Mouse (Mus musculus): ENCODE data around the gene Klf12.

Gene Klf12

DNA sequence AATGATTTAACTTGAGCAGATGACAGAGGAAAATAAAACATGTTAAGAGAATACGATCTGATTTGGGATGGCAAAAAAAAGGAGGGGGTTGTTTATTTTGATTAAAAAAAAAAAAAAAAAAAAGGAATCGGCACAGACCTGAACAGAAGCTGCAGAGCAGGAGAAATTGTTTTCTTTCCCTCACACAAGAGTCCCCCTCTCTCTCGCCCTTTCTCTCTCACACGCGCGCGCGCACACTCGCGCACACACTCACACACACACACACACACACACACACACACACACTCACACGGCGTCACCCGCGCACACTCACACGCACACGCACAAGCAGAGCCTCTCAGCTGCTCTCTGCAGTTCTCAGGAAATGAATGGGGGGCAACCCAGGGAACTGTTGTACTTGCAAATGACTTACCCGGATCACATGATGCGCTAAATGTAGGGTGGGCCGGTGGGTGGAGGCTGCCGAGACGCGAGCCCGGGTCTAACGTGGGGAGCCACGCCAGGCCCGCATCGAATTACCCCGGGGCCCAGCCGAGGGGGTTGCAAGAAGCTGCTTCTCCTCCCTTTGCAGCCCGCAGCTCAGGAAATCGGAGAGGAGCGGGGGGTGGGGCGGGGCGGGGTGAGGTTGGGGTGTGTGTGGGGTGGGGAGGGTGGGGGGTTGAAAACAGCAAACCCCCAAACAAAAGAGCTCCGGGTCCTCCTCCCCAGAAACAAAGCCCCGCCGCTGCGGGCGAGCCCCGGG is at the start of gene Klf12:
Klf12 (minus strand) TSS at position 561 of the 742 bp plus-strand sequence.
- in situ Hi-C loops (cut with MboI; ENCODE audit: unreplicated experiment in 2 of 2) = loop anchor here in 1 of 2 experiments (5.0 kb wide), 1 partner anchor 72 kb away; no protein-coding TSS in a partner anchor

DNA sequence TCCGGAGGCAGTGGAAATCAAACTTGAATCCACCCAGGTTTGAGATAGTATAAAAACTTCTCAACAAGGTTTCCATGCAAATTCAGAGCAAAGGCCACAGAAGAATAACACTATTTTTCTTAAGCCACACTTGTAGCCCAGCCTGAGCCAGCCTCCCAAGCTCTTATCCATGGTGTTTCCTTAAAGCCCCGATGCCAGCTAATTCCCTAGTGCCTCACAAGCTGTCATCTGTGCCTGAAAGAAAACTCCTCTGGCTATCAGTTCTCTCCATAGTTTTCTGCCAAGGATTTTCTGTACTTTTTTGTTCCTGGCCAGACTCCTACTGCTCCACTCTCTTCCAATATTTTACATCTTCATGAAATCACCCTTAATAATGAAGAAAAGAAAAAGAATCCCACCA is 48.9 kb upstream of the Klf12 start:
- in situ Hi-C loops (cut with MboI; ENCODE audit: unreplicated experiment in 2 of 2) = no loop called here

DNA sequence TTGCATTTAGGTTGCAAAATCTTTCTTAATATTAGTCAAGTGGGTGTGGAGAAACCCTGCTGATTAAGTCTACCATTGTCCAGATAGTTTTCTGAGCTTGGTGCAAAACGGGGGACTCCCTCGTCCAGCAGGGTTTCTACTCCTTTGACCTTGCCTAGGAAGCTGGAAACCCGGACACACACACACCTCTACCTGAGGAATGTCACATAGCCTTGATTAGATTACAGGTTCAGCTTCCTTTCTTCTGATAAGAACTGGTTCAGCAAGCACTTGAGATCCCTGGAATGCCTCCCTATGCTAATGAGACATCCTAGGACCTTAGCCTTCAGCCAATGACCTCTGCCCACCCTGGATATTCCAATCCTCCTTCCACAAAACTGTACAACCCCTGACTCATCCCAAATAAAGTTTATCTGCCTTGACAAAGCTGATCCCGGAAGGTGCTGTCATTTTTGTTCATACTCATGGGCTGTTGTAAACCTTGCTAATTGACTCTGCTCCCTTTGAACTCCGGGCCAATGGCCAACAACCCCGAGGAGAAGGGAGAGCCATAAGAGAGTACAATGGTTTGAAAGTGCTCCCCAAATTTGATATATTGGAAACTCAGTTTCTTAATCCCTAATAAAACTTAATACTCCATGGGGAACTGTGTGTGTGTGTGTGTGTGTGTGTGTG is 44.3 kb upstream of the Klf12 start:
- in situ Hi-C loops (cut with MboI; ENCODE audit: unreplicated experiment in 2 of 2) = no loop called here

DNA sequence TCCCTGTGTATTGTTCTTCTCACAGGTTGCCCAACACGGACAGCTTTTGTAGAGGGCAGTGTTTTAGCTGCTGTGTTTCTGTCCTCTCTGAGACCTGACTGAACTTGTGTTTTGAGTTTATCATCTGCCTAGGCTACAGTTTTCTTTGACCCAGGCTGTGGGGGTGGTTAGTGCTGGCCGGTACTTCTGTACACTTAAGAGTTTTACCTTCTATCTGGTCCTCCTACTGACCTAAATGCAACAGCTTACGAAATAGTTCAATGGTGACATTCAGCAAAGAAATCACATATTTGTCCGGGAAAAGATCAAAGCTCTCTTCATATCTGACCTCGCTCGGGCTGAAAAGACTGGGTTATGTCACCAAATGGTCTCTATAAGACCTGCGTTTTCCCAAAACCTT is 39.8 kb upstream of the Klf12 start:
- in situ Hi-C loops (cut with MboI; ENCODE audit: unreplicated experiment in 2 of 2) = no loop called here

DNA sequence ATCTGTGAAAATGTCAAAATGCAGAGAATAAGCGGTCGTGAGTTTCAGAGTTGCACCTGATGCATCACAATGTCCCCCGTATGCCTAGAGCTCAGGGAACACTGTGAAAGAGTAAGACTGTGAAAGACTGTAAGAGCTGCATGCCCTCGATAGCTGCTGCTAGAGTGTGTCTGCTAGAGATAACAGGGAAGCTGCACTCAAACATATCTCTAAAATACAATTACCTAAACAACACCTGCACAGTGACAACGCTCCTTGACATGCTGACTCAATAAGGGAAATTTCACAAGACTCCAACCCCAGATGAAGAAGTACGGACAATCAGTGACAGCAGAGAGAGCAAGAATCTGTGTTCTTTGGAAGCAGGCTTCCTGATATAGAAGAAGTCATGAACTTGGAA is 37.5 kb upstream of the Klf12 start:
- in situ Hi-C loops (cut with MboI; ENCODE audit: unreplicated experiment in 2 of 2) = no loop called here

DNA sequence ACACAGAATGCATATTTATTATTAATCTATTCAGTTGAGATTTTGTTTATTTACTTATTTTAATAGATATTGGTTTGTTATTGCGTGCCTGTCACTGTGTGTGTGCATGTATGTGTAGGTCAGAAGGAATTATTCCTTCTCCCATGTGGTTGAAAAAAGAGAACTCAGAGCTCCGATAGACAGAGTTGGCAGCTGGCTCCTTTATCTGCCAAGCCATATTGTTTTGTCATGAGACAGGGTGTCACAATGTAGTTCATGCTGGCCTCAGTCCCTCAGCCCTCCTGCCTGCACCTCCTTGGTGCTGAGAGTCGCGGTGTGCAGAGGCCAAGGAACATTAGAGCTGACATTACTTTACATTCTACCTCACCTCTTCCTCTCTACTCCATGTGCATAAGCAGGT is 32.3 kb upstream of the Klf12 start:
- in situ Hi-C loops (cut with MboI; ENCODE audit: unreplicated experiment in 2 of 2) = no loop called here

DNA sequence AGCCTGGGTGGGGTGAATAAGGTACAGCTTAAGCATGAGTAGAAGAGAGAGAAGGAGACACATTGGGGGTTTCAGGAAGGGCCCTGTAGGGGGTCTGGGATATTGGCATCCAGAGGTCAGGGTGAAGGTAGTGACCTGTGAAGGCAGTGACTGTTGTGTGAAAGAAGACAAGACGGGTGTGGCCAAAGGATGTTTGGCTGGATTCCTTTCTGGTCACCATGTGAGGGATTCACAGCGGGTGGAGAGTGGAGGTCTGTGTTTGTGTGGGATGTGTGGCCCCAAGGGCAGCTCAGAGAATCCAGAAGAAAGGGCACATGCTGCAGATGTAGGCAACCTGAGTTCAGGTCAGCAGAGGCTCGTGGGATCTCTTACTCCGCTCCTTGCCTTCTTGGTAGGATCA is 29.6 kb upstream of the Klf12 start:
- in situ Hi-C loops (cut with MboI; ENCODE audit: unreplicated experiment in 2 of 2) = no loop called here

DNA sequence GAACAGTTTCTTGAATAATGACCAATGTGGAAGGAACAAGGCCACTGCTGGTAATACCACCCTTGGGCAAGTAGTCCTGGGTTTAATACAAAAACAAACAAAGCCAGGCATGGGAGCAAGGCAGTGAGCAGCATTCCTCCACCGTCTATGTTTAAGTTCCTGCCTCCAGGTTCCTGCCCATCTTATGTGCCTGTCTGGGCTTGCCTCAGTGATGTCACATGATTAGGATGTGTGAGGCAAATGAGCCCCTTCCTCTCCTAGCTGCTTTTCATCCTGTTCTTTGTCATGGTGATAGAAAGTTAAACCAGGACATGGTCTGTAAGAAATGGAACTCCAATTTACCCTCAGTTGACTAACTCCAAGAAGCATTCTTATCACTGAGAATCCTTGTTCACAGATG is 16.4 kb upstream of the Klf12 start:
- in situ Hi-C loops (cut with MboI; ENCODE audit: unreplicated experiment in 2 of 2) = no loop called here

DNA sequence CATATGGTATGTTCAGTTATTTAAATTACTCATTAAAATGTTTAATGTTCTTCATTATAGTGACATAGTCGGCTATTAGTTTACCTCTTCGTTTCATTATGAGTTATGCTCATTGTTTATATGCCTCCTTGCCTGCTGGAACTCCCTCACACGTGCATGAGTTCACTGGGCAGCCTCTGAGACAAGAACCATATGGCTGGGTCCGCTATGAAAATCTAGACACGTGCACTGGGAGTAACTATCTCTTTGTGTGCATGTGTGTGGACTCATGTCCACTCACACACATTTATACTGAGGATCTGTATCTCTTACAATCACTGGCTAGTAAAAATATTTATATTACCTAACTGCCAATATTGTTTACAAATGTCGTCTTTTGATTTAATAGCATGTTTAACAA is 14.4 kb upstream of the Klf12 start:
- in situ Hi-C loops (cut with MboI; ENCODE audit: unreplicated experiment in 2 of 2) = no loop called here

DNA sequence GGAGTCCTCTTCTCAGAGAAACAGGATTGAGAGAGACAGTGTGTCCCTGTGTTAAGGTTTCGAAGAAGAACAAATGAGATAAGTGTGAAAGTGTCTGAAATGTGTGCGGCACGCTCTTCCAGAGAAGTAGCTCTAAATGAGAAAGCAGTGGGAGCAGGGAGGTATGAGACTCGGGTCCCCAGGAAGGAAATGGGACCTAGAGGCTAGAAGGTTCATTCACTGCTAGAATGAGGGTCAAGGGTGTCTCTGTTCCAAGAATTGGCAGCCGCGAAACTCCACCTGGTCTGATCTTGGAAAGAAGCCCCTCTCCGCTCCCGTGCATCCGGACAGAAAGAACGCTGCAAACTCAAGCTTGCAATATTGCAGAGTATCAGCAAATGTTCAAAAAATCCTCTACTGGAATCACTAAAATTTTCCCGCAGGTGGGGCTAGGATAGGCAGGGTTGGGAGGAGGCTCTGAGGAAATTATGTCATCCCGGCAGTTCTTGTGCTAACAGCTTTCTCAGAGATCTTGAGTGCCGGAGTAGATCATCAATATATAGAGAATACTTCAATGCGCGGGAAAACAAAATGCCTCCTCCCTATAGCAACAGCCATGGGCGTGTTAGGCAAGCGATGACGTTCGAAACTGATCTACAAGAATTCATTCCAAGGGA is 2.2 kb upstream of the Klf12 start:
- in situ Hi-C loops (cut with MboI; ENCODE audit: unreplicated experiment in 2 of 2) = no loop called here

DNA sequence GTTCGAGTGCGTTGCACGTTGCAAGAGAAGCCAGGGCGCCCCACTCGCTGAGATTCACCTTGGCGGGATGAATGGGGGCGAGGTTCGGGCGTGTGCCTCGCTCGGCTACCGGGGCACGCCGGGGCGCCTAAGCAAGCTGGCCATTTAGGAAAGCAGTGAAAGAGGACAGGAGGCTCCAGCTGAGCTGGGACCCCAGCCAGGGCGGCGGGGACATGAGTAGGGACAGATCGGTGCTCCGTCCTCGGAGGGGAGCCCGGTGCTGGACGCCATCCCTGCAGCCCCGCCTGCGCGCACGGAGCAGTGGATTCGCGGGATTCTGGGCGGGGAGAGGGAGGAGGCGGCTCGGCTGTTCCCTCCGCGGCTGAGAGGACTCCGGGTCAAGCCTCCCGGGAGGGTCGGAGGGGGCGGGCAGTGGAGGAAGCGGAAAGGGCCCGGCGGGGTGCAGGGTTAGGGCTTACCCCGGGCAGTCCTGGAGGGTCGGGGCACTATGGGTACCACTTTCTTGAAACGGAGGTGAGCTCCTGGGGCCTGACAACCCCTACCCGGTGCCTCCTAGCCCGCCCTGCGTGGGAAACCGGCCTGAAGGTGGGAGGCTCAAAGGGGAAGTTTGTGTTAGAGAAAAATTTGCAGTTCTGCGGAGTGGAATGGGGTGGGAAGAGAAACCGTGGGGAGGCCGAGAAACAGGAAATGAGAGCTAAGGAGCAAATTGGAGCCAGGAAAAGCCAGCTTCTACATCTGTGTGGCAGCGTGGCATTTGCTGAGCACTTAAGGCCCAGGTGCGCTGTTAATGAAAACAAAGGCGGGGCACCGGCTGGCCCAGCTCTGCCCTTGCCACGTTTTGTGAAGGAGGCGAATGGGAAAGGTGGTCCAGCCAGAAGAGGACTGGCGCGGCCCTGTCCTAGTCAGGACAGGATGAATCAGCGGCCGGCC is 1.4 kb upstream of the Klf12 start:
- in situ Hi-C loops (cut with MboI; ENCODE audit: unreplicated experiment in 2 of 2) = no loop called here

DNA sequence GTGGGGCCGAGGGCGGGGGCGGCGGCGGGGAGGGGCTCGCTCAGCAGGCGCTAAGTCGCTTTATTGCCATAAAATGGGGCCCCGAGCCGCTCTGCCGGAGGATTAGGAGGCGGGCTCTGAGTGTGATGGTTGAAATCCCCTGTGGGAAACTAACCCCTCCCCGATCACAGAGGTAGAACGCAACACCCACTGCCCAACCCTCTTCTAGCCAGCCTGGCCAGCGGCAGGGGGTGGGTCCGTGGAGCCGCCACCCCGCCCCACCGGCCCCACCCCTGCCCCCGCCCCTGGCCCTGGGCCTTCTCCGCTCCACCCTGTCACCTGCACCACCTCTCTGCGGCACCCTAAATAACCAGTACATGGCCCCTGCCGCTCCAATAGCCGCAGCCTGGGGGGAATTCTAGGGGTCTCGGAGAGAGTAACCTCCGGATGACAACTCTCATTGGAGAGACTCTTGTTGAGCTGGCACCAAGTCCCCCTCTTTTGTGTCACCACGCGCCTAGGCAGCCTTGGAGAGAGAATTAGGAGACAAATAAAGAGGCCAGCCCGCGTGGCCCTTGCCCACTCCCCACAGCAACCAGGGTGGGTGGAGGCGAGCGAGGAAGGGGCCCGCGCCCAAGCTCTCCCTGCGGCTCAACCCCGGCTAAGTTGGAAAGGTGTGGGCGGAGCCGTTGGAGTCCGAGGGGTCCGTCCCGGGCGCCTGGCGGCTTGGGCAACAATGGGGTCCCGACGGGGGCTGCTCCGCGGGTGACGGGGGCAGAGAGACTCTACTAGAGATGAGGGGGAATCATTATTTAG is 579 bp upstream of the Klf12 start:
- in situ Hi-C loops (cut with MboI; ENCODE audit: unreplicated experiment in 2 of 2) = loop anchor here in 1 of 2 experiments (5.0 kb wide), 1 partner anchor 73 kb away; no protein-coding TSS in a partner anchor

DNA sequence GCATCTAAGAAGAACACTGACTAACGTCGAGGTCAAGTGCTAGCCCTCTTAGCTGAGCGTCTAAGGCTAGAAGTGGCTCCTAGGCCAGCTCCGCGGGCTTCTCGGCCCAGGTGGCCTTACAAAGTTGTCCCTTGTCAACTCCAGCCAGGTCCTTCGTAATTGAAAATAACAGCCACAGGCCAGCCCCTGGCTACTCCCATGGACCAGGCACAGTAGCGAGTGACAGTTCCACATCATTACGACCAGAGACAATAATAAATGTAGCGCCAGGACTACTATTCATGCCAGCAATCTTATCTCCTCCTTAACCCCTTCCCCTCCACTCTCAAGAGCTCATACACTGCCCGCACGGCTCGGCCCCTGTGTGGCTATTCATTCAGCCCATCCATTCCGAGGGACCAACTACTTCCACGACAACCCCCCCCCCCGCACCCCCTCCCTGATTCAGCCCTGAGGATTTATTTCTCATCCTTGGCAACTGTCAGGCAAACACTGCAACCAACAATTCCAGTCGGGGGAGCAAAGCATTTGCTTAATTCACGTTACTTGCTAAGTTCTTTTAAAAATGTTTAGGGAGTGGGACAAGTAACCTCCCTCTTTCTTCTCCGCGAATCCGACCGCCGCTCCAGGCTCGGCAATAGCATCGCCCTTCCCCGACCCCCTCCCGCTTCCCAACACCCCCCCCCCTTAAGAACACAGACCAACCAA is 914 bp downstream of the Klf12 start:
- in situ Hi-C loops (cut with MboI; ENCODE audit: unreplicated experiment in 2 of 2) = loop anchor here in 1 of 2 experiments (5.0 kb wide), 1 partner anchor 71 kb away; no protein-coding TSS in a partner anchor

DNA sequence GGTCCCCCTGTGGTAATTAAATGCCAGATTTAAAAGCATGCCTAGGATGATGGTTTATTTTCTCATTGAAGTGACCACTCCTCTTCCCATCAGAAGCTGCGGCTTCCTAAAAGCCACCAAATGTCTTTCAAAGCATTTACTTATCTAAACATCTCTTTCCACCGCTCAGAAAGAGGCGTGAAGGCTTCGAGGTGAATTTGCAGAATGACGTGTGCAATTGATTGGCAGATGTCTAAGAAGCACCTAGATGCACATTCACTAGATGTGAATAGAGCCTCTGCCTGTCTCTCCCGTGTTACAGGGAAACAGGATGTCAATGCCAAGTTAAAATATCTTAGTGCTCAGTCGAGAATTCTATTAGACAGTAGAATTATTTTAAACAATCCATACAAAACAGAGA is 1.8 kb downstream of the Klf12 start:
- in situ Hi-C loops (cut with MboI; ENCODE audit: unreplicated experiment in 2 of 2) = loop anchor here in 1 of 2 experiments (5.0 kb wide), 1 partner anchor 70 kb away; no protein-coding TSS in a partner anchor

DNA sequence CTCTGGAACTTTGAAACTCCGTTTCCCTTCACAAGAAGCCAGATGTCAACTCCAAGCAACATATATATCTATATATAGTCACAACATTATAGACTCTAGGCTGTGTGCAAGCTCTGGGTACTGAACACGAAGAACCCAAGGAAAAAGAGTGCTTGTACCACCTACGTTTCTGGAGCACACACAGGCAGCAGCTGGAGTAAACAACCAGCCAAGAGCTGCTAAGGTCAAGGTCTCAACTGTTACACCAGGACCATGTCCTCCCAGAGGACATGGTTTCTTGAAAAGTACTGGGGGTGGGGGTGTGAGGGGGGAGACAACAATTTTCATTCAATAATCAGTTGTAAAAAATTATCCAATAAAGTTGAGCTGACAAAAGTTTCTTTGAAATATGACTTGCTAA is 2.7 kb downstream of the Klf12 start:
- in situ Hi-C loops (cut with MboI; ENCODE audit: unreplicated experiment in 2 of 2) = loop anchor here in 1 of 2 experiments (5.0 kb wide), 1 partner anchor 69 kb away; no protein-coding TSS in a partner anchor

DNA sequence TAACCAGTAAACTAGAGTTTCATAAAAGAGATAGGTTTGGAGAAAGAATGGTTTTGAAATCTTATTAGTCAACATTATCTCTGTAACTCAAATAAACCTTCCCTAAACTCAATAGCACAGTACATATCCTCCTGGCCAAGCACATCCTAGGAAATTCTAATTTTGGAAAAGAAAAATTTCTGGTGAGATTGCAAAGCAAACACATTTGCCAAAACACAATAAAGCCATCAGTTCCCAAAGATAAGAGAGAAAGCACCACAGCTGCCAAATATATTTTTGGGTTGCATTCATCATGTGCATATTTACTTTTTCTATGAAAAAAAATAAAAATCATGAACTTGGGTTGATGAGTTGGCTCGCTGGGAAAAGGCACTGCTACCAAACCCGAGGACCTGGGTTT is 10.3 kb downstream of the Klf12 start:
- in situ Hi-C loops (cut with MboI; ENCODE audit: unreplicated experiment in 2 of 2) = no loop called here

DNA sequence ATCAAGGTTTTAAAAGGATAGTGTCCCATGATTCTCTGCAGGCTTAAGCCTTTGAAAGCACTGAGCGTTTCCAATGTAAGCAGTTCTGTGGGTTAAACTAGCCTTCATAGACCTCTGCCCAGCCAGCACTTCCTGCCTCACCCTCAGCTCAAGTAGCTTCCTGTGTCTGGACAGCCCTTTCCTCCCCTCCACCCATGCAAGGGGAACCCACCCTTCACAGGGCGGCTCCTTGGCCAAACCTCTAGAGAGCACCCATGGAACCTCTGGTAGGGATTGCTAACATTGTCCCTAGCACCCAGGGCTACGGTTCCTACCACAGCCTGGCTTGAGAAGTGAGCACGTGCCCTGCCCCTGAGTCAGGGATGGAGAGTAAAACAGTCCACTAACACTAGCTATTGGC is 23.9 kb downstream of the Klf12 start:
- in situ Hi-C loops (cut with MboI; ENCODE audit: unreplicated experiment in 2 of 2) = no loop called here

DNA sequence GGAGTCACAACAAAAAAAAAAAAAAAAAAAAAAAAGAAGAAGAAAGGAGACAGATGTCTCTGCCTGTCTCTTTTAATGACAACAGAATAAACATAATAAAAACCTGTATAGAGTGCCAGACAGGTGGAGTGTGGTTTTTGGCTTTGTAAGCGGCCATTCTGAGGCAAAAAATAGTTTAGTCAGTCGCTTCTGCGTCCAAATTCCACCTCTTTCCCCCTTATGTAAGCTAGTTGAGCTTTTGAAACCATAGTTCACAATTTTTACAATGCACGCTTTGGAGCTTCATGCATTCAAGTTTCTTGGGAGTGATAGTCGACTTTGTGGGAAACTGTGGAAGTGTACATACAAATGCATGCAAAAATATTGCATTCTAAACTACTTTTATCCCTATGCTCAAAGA is 41.4 kb downstream of the Klf12 start:
- in situ Hi-C loops (cut with MboI; ENCODE audit: unreplicated experiment in 2 of 2) = loop anchor here in 1 of 2 experiments (10.0 kb wide), 1 partner anchor 1142 kb away; no protein-coding TSS in a partner anchor

DNA sequence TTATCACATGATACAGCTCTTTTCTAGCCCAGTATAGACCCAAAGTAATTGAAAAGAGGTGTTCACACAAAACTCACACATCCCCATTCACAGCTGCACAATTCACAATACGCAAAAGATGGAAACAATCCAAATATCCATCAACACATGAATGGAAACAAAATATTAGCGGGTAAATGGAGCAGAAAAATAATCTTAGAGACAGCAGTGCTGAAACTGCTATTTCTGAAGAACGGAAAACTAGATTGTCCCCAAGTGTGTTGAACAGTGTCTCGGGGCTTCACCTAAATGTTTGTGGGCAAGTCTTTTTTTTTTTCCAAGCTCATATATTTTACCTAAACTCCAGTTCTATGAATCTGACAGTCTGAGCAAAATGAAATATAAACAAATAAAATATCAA is 44.6 kb downstream of the Klf12 start:
- in situ Hi-C loops (cut with MboI; ENCODE audit: unreplicated experiment in 2 of 2) = loop anchor here in 1 of 2 experiments (10.0 kb wide), 1 partner anchor 1145 kb away; no protein-coding TSS in a partner anchor
